Mouse (Mus musculus): ENCODE results near the gene Tbc1d25.

Tbc1d25 gene

GRCm38 (mm10) chrX:8178871-8179270, 2.9 kb upstream of the Tbc1d25 start:
- no peak for DNase-seq

GRCm38 (mm10) chrX:8175169-8175503, 845 bp downstream of the Tbc1d25 start:
- DNase-seq = no peak

- DNase-seq = no peak
Observed at GRCm38 (mm10) chrX:8167716-8168647, 8.0 kb downstream of the Tbc1d25 start.

- no peak for DNase-seq
Observed at GRCm38 (mm10) chrX:8164471-8164870, 11.5 kb downstream of the Tbc1d25 start.

- no peak for DNase-seq
Observed at GRCm38 (mm10) chrX:8163076-8163475, 12.9 kb downstream of the Tbc1d25 start.

GRCm38 (mm10) chrX:8145153-8145991, 30.6 kb downstream of the Tbc1d25 start, which contains the start of gene Rbm3:
TSS of gene Rbm3 (minus strand) at chrX:8145880.
- peak; percentile 86 for DNase-seq

- no peak for DNase-seq
Observed at GRCm38 (mm10) chrX:8143750-8144149, 32.2 kb downstream of the Tbc1d25 start.

GRCm38 (mm10) chrX:8142948-8143347, 33.0 kb downstream of the Tbc1d25 start:
- no peak for DNase-seq

GRCm38 (mm10) chrX:8141058-8141457, 34.9 kb downstream of the Tbc1d25 start:
- no peak for DNase-seq

GRCm38 (mm10) chrX:8140446-8140845, 35.5 kb downstream of the Tbc1d25 start:
- DNase-seq = no peak

GRCm38 (mm10) chrX:8139480-8139879, 36.5 kb downstream of the Tbc1d25 start:
- DNase-seq = no peak

- DNase-seq = no peak
Observed at GRCm38 (mm10) chrX:8135886-8136285, 40.1 kb downstream of the Tbc1d25 start.

GRCm38 (mm10) chrX:8132017-8132976, 43.7 kb downstream of the Tbc1d25 start, which contains the start of gene Wdr13:
TSS of gene Wdr13 (minus strand) at chrX:8132892.
- peak; percentile 89 for DNase-seq

- DNase-seq = no peak
Observed at GRCm38 (mm10) chrX:8131393-8131792, 44.6 kb downstream of the Tbc1d25 start.

- DNase-seq = no peak
Observed at GRCm38 (mm10) chrX:8125235-8125634, 50.7 kb downstream of the Tbc1d25 start.

GRCm38 (mm10) chrX:8123821-8124470, 52.0 kb downstream of the Tbc1d25 start:
- no peak for DNase-seq

- DNase-seq = no peak
Observed at GRCm38 (mm10) chrX:8117264-8117663, 58.7 kb downstream of the Tbc1d25 start.

GRCm38 (mm10) chrX:8115275-8115674, 60.7 kb downstream of the Tbc1d25 start:
- no peak for DNase-seq

- no peak for DNase-seq
Observed at GRCm38 (mm10) chrX:8105019-8105418, 71.0 kb downstream of the Tbc1d25 start.
